Mouse (Mus musculus) urinary bladder, postnatal 25 days (tissue): Measurements from ENCODE around the gene Tapt1.
"Not testable (repeated sequence)": the region's sequence is repeated elsewhere in the genome, so short reads cannot be mapped to it uniquely, and the experiment has no call there.

Experiments
- DNase-seq: peaks from one replicate; pipeline ENCODE4 v3.0.0; 2022; ENCODE audit warnings: low spot score

The Tapt1 gene

GRCm38 (mm10) chr5:44226521-44227461 lies at the start of gene Tapt1:
Gene Tapt1 (minus strand): TSS chr5:44226626.
- DNase-seq = peak; percentile 92

DNA sequence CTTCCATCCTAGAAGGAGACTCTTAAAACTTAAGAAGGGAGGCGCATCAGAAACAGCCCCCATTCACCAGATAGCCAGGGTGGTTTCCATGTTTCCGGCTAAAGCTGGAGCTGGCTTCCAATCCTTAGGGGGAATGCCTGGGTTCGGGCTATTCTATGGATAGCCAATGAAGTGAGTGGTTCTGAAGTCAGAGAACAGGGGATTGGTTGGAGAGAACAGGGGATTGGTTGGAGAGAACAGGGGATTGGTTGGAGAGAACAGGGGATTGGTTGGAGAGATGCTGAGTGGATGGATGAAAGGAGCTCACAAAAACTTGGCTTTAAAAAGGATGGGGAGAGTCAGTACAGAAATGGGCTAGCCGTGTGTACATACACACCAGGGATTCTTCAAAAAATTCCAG lies 45.1 kb upstream of the Tapt1 start:
- no peak for DNase-seq

- DNase-seq = not testable (repeated sequence)
Observed at GRCm38 (mm10) chr5:44268524-44268923, 42.1 kb upstream of the Tapt1 start.

GRCm38 (mm10) chr5:44261691-44262090 lies 35.3 kb upstream of the Tapt1 start:
- no peak for DNase-seq

DNA sequence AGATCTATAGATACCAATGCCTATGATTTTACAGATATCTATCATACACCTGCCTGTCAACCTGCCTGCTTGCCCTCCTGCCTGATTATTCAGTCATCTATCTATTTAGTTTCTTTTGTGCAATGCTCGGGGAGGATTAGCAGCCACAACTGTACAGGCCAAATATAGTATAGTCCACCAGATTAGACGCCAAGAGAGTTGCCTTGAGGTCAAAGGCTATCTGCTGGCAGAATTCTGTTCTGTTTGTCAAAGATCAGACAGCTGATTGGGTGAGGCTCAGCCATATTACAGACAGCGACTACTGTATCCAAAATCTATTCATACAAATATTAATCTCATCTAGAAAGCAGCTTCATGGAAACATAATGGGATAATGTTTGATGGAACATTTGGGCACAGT lies 34.7 kb upstream of the Tapt1 start:
- DNase-seq = no peak

GRCm38 (mm10) chr5:44259678-44260077 lies 33.3 kb upstream of the Tapt1 start:
- no peak for DNase-seq

DNA sequence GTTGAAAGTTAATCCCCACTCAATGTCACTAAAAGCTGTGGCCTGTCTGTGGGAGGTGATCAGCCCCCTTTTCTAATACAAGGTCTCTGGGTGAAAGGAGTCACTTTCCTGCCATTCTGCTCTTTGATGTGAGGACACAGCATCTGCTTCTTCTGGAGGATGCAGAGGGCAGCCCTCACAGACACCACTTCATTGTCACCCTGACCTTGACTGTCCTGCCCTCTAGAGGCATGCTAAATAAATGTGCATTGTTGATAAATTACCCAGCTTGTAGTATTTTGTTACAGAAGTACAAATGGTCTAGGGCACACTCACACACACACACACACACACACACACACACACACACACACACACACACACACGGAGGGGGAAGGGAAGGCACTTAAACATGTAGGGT lies 31.7 kb upstream of the Tapt1 start:
- no peak for DNase-seq

GRCm38 (mm10) chr5:44257401-44257800 lies 31.0 kb upstream of the Tapt1 start:
- no peak for DNase-seq

GRCm38 (mm10) chr5:44256512-44256911 lies 30.1 kb upstream of the Tapt1 start:
- no peak for DNase-seq

- no peak for DNase-seq
Observed at GRCm38 (mm10) chr5:44255756-44256398, 29.5 kb upstream of the Tapt1 start.

- no peak for DNase-seq
Observed at GRCm38 (mm10) chr5:44253449-44253848, 27.0 kb upstream of the Tapt1 start.

GRCm38 (mm10) chr5:44252395-44252794 lies 26.0 kb upstream of the Tapt1 start:
- DNase-seq = no peak

GRCm38 (mm10) chr5:44250211-44250955 lies 24.0 kb upstream of the Tapt1 start:
- DNase-seq = no peak

DNA sequence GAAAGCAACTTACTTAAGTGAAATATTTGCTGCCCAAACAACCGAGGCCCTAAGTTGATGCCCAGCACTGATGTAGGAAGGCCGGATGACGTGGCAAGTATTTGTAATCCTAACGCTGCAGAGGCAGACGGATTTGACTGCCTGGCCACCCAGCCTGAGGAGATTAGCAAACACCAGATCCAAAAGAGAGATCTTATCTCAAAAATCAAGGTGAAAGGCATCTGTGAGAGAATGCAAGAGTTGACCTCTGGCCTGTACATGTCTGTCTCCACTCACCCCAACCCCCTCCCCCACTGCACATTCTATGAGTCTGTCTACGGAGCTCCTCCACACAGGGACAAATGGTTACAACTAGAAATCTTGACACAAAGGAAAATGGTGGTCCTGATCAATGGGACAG lies 22.9 kb upstream of the Tapt1 start:
- no peak for DNase-seq

GRCm38 (mm10) chr5:44246493-44247217 lies 20.2 kb upstream of the Tapt1 start:
- DNase-seq = no peak

GRCm38 (mm10) chr5:44244894-44245423 lies 18.5 kb upstream of the Tapt1 start:
- no peak for DNase-seq

DNA sequence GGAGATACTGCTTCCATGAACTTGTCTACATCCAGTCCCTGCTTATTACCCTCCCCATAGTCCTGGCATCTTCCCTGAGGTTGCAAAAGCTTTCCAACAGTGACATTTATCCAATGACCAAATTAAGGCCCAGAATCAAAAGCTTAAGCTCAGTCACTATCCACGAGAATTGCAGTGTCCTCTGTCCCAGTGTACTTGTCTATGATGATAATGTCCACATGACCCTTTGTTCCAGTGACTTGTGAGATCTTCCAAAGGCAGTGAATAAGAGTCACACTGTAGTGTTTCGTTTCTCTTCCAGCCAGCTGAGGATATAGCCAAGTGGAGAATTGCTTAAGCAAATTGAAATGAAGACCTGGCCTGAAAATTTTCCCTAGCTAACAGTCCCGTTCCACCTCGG lies 16.4 kb upstream of the Tapt1 start:
- DNase-seq = no peak

- DNase-seq = no peak
Observed at GRCm38 (mm10) chr5:44241726-44242125, 15.3 kb upstream of the Tapt1 start.

DNA sequence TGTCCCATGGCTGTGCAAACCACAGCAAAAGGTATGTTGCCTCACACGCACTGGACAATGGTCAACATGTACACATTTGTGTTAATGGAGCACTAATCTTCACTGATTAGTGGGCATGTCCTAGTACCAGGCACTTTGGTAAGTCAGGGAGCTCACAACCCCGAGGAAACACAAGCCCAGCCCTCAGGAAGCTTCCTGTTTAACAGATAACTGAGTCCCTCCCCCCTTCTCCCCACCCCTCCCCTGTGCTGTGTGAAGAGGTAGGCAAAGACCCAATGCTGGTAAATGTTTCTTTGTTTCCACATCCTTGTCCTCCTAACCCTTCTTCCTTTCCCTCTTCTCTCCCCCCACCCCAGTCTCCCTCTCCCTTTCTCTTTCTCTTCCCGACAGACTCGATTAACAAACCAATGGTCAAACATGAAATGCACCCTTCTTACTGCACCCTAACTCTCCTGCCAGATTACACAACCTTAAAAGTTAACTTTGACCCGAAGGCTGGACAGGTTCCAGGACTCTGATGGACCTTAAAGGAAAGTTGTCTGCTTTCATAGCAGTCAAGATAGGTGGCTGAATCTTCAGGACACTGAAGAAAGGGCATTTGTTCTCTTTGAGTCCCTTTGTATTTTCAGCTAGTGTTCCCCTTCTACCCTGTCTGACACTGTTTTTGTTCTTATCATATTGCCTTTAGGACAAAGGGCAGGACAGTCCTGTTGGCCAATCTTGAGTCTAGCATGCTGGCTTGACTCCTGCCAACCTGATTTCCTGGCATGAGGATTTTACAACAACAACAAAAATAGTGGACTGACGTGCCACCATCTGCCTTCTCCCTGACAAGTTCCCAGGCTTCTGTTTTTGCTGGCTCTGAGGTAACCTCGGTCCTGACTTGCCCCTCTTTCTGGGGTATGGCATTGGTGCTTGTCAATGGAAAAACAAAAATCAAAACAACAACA lies 13.0 kb upstream of the Tapt1 start:
- DNase-seq = no peak

DNA sequence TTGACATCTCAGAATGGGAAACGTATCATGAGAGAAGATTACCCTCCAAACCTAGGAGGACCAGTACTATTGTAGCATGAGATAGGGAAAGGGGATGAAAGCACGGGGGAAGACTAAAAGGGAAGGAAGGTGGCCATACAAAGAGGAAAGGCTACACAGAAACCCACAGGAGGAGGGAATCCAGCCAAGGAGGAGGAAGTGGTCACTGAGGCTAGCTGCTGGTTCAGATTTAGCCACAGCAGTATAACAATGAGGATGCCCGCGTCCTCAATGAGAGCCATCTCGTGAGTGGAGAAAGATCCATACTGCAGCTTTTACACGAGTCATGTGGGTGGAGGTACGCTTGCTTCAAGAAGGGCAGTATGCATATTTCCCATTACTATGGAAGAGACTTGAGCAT lies 11.8 kb upstream of the Tapt1 start:
- DNase-seq = no peak

- no peak for DNase-seq
Observed at GRCm38 (mm10) chr5:44234606-44235005, 8.2 kb upstream of the Tapt1 start.
